Mouse (Mus musculus) kidney, embryonic 15.5 days (tissue): ENCODE results near the gene Stk11. TPM values are rescaled to one million over a fixed set of nuclear protein-coding genes. Genes with fewer than 3 reads are reported as not detected.

Source experiments
- ATAC-seq: fragments of 200-750 bp; cut with Nextera tagmentation; replicated peaks from 2 replicates; pipeline ENCODE4 v1.8.0; 2017; ENCODE audit warnings: moderate TSS enrichment; ENCODE audit not compliant: low FRiP score
- H3K27ac ChIP-seq: fragments of 300-500 bp; sonication (generic); 2 replicates; pipeline ENCODE4 v1.5.1; 2015; ENCODE audit warnings: mild to moderate bottlenecking, inconsistent platforms
- H3K27me3 ChIP-seq: fragments of 300-500 bp; sonication (generic); 2 replicates; pipeline ENCODE4 v1.6.1; 2015; ENCODE audit warnings: inconsistent platforms
- H3K36me3 ChIP-seq: fragments of 300-500 bp; sonication (generic); 2 replicates; pipeline ENCODE4 v1.6.1; 2015; ENCODE audit warnings: inconsistent platforms
- H3K4me1 ChIP-seq: fragments of 300-500 bp; sonication (generic); 2 replicates; pipeline ENCODE4 v1.6.1; 2015; ENCODE audit warnings: inconsistent platforms
- H3K4me2 ChIP-seq: fragments of 300-500 bp; sonication (generic); 2 replicates; pipeline ENCODE4 v1.6.1; 2015; ENCODE audit warnings: moderate library complexity, mild to moderate bottlenecking, inconsistent platforms
- H3K4me3 ChIP-seq: fragments of 300-500 bp; sonication (generic); replicated peaks from 2 replicates; pipeline ENCODE4 v1.5.1; 2015; ENCODE audit warnings: mild to moderate bottlenecking, inconsistent platforms
- H3K9ac ChIP-seq: fragments of 300-500 bp; sonication (generic); 2 replicates; pipeline ENCODE4 v1.6.1; 2015; ENCODE audit warnings: mild to moderate bottlenecking, inconsistent platforms
- H3K9me3 ChIP-seq: fragments of 300-500 bp; sonication (generic); replicated peaks from 2 replicates; pipeline ENCODE4 v1.6.1; 2016; ENCODE audit warnings: inconsistent platforms
- WGBS: fragments of 180-500 bp; shearing (Covaris S2); methylation state at CpG from one replicate; pipeline ENCODE4 v1.1.7; 2015; ENCODE audit warnings: mixed read lengths; 5-methylcytosine and 5-hydroxymethylcytosine counted together
- polyA plus RNA-seq: library from polyadenylated mRNA; unstranded; fragments of >200 nt; fragmentation: Nextera tagmentation; extraction: Ambion mirVana; gene quantifications from 2 replicates; pipeline ENCODE4 v1.2.1, GENCODE M21; 2015

The Stk11 gene
- polyA plus RNA-seq, 1 experiment from 2014 or later = 22.4 TPM

DNA sequence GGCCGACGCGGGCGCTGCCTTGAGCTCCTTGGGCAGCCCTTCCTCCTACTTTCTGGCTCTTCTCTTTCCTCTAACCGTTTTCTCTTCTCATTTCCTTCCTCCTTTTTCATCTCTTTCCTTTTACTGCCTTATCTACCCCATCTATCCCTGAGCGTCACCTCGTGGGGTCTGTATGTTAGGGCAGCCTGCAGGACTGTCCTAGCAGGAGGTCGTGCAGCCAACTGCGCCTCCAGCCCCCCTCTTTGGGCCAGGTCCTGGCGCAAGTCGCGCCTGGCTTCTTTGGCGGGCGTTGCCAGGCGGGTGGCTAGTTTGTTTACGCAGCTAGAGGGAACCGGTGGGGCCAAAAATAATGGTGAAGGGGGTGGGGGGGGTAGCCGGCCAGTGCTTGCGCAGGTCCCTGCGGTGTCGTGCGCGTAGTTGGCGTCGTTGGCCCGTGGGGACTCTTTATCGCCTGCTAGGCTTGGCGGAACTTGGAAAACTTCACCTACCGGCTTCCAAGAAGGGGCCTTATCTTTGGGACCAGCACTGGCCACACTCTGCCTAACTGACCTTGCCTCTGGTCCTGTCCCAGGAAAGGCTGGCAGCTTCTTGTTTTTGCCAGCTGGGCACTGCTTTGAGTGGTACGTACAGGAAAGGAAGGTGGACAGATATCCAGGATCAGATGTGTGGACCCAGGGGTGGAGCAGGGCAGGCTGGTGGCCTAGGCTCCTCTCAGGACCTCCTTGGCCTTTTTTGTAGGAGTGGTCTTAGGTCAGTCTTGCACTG lies 1.5 kb downstream of the Stk11 start:
- Histone ChIP-seq H3K4me1 (peaks cover 46% of the 10 kb centered on the region), H3K36me3 (peaks cover 43% of the 10 kb centered on the region), H3K9ac (peak overlapping the region; percentile 92), H3K27ac (peak overlapping the region; percentile 48; the same call in 1 of the 2 replicates), H3K9me3 (no peaks in the 10 kb centered on the region), H3K4me2 (peak overlapping the region; percentile 93), H3K4me3 (peak overlapping the region; percentile 74), H3K27me3 (no peaks in the 10 kb centered on the region)
- WGBS = 4% methylated on average over 30 of the region's 30 CpGs
- no peak for ATAC-seq

DNA sequence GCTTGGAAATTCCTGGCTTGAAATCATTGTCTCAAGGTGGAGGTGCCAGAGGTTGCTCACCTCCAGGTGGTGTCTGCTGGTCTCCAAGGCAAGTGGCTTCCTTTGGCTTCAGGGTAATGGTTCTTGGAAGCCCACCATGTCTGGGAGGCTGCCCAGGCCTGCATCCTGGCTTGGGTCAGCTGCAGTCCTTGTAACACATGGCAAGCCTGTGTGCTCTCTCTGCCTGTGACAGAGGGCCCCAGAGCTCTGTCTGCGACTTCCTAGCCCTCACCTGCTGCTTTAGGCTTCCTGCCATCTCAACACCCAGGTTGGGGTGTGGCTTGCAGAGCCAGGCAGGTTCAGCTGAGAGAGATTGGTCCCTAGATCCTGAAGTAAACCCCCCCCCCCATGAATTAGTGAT lies 2.1 kb downstream of the Stk11 start:
- peak overlapping the region; percentile 93 for H3K4me2 ChIP-seq
- 0 out of 2 replicates have a peak overlapping the region, but pooled peaks have one; percentile 48 for H3K27ac ChIP-seq
- 45% methylated on average over 1 of the region's 1 CpGs for WGBS
- H3K4me3 ChIP-seq = peak overlapping the region; percentile 74
- H3K36me3 ChIP-seq = peaks cover 49% of the 10 kb centered on the region
- no peak for ATAC-seq
- H3K9me3 ChIP-seq = no peaks in the 10 kb centered on the region
- H3K4me1 ChIP-seq = peaks cover 46% of the 10 kb centered on the region
- H3K9ac ChIP-seq = peak overlapping the region; percentile 92
- H3K27me3 ChIP-seq = no peaks in the 10 kb centered on the region

GRCm38 (mm10) chr10:80118552-80118951 lies 2.9 kb downstream of the Stk11 start:
- ATAC-seq = no peak
- peak overlapping the region; percentile 93 for H3K4me2 ChIP-seq
- H3K27me3 ChIP-seq = no peaks in the 10 kb centered on the region
- no peaks in the 10 kb centered on the region for H3K9me3 ChIP-seq
- 85% methylated on average over 6 of the region's 6 CpGs for WGBS
- H3K36me3 ChIP-seq = peaks cover 58% of the 10 kb centered on the region
- H3K27ac ChIP-seq = no peak overlapping the region
- H3K9ac ChIP-seq = peak overlapping the region; percentile 29; the same call in 1 of the 2 replicates
- peaks cover 46% of the 10 kb centered on the region for H3K4me1 ChIP-seq
- peak overlapping the region; percentile 74 for H3K4me3 ChIP-seq

DNA sequence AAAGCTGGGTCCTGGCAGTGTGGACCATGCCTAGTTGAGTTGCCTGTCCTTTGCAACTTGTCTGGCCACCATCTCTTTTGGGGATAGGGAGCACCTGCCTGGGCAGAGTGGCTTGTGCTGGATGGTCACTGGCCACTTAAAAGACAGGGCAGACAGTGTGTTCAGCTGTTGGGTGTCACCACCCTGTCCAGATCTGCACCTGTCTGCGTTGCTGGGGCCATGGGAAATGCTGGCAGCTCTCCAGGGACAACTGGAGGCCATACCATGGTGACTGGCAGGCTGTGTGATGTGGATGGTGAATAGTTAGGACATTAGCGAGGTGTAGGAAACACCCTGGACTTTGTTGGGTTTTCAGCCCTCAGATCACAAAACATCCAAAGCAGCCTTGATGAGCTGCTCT lies 4.5 kb downstream of the Stk11 start:
- peaks cover 35% of the 10 kb centered on the region for H3K4me1 ChIP-seq
- no peaks in the 10 kb centered on the region for H3K9me3 ChIP-seq
- no peaks in the 10 kb centered on the region for H3K27me3 ChIP-seq
- peaks cover 74% of the 10 kb centered on the region for H3K36me3 ChIP-seq
- WGBS = 77% methylated on average over 2 of the region's 2 CpGs
- no peak overlapping the region for H3K4me3 ChIP-seq
- no peak overlapping the region for H3K27ac ChIP-seq
- no peak overlapping the region for H3K4me2 ChIP-seq
- 0 out of 2 replicates have a peak overlapping the region, but pooled peaks have one; percentile 8 for H3K9ac ChIP-seq
- no peak for ATAC-seq

- Histone ChIP-seq H3K4me2 (no peak overlapping the region), H3K4me1 (peaks cover 33% of the 10 kb centered on the region), H3K27me3 (no peaks in the 10 kb centered on the region), H3K9ac (no peak overlapping the region), H3K4me3 (no peak overlapping the region), H3K27ac (no peak overlapping the region), H3K9me3 (no peaks in the 10 kb centered on the region), H3K36me3 (peaks cover 88% of the 10 kb centered on the region)
- WGBS = 69% methylated on average over 2 of the region's 2 CpGs
- no peak for ATAC-seq
Observed at GRCm38 (mm10) chr10:80121639-80122038, 6.0 kb downstream of the Stk11 start.

- Histone ChIP-seq H3K4me3 (no peak overlapping the region), H3K27ac (no peak overlapping the region), H3K36me3 (peaks cover 100% of the 10 kb centered on the region), H3K9me3 (no peaks in the 10 kb centered on the region), H3K9ac (no peak overlapping the region), H3K27me3 (no peaks in the 10 kb centered on the region), H3K4me2 (no peak overlapping the region), H3K4me1 (peaks cover 9% of the 10 kb centered on the region)
- no peak for ATAC-seq
- 88% methylated on average over 9 of the region's 9 CpGs for WGBS
Observed at GRCm38 (mm10) chr10:80123932-80124562, 8.4 kb downstream of the Stk11 start.

- Histone ChIP-seq H3K4me2 (no peak overlapping the region), H3K36me3 (peaks cover 100% of the 10 kb centered on the region)
- 92% methylated on average over 8 of the region's 8 CpGs for WGBS
Observed at GRCm38 (mm10) chr10:80127920-80128319, 12.3 kb downstream of the Stk11 start.

DNA sequence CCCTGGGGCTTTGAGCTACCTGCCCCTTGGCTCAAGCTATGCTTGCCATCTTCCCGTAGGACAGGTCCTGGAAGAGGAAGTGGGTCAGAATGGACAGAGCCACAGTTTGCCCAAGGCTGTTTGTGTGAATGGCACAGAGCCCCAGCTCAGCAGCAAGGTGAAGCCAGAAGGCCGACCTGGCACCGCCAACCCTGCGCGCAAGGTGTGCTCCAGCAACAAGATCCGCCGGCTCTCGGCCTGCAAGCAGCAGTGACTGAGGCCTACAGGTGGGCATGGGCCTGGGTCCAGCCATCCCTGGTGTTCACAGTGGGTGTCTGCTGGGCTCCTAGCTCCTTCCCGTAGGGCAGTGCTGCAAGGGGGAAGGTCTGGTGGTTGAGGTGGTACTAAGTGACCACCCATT lies 14.2 kb downstream of the Stk11 start:
- ATAC-seq = no peak
- Histone ChIP-seq H3K9ac (no peak overlapping the region), H3K4me2 (no peak overlapping the region), H3K36me3 (peaks cover 95% of the 10 kb centered on the region), H3K9me3 (no peaks in the 10 kb centered on the region), H3K27me3 (no peaks in the 10 kb centered on the region), H3K4me3 (no peak overlapping the region), H3K27ac (peak overlapping the region; percentile 49), H3K4me1 (peaks cover 38% of the 10 kb centered on the region)
- 89% methylated on average over 9 of the region's 9 CpGs for WGBS

More at GRCm38 (mm10) chr10:80127920-80128319, 12.3 kb downstream of the Stk11 start:
- Histone ChIP-seq H3K9ac (no peak overlapping the region), H3K27me3 (no peaks in the 10 kb centered on the region), H3K9me3 (no peaks in the 10 kb centered on the region), H3K27ac (no peak overlapping the region), H3K4me1 (peaks cover 34% of the 10 kb centered on the region), H3K4me3 (no peak overlapping the region)
- no peak for ATAC-seq

DNA sequence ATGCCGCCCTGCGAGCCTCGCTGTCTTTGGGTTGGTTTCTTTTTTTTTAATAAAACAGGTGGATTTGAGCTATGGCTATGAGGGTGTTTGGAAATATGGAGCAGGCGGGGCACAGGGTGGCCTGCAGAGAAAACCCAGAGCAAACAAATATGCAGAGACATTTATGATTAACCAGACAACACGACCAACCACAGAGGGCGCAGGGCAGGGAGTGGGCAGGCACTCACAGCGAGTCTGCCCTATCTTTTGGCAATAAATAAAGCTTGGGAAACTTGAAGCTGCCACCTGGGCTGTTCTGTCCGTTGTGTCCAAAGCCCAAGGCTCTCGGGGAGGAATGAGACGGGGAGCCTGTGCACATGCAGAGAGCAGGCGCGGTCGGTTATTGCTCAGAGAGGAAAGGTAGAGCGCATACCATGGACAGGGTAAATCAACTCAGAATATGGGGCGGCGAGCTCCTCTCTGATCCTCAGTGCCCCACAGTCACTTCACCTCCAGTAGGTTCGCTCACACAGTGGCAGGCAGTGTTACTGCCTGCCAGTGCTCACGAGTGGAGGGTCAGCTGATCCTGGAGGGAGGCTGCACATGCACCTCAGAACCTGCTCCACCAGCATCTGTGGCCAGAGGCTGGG lies 14.9 kb downstream of the Stk11 start:
- Histone ChIP-seq H3K27me3 (peaks cover 5% of the 10 kb centered on the region; the same call in 1 of the 2 replicates), H3K9ac (no peak overlapping the region), H3K36me3 (peaks cover 95% of the 10 kb centered on the region), H3K4me2 (no peak overlapping the region), H3K4me3 (no peak overlapping the region), H3K4me1 (peaks cover 38% of the 10 kb centered on the region), H3K27ac (peak overlapping the region; percentile 49), H3K9me3 (no peaks in the 10 kb centered on the region)
- no peak; the same call in 1 of the 2 replicates for ATAC-seq
- WGBS = 77% methylated on average over 18 of the region's 18 CpGs

- Histone ChIP-seq H3K27me3 (peaks cover 15% of the 10 kb centered on the region), H3K4me1 (peaks cover 43% of the 10 kb centered on the region), H3K4me3 (peak overlapping the region; percentile 17), H3K4me2 (peak overlapping the region; percentile 48), H3K36me3 (peaks cover 86% of the 10 kb centered on the region), H3K9me3 (no peaks in the 10 kb centered on the region), H3K27ac (peak overlapping the region; percentile 34; the same call in 1 of the 2 replicates), H3K9ac (peak overlapping the region; percentile 36; the same call in 1 of the 2 replicates)
- ATAC-seq = peak; percentile 30
- WGBS = 15% methylated on average over 55 of the region's 55 CpGs
Observed at GRCm38 (mm10) chr10:80131316-80131951, 15.8 kb downstream of the Stk11 start.

DNA sequence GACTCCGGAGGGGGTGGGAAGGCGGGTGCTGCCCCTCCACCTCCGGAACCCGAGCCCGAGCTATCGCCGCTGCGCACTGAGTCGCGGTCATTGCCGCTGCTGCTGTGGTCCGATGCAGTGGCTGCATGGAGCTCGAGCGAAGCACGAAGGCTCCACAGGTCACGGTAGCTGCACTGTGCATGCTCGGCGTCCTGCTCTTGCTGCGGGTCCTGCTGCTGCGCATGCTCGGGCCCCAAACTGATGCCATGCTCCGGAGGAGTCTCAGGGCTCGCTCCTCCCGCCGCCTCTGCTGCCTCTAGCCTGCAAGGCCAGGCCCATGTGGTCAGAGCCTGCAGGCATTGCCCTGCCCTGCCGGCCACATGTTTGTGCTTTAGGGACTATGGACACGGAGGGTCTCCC lies 16.3 kb downstream of the Stk11 start:
- Histone ChIP-seq H3K9ac (peak overlapping the region; percentile 36; the same call in 1 of the 2 replicates), H3K36me3 (peaks cover 81% of the 10 kb centered on the region), H3K4me2 (peak overlapping the region; percentile 48), H3K4me1 (peaks cover 49% of the 10 kb centered on the region), H3K9me3 (no peaks in the 10 kb centered on the region), H3K27ac (peak overlapping the region; percentile 34; the same call in 1 of the 2 replicates), H3K4me3 (peak overlapping the region; percentile 17; the same call in 1 of the 2 replicates), H3K27me3 (peaks cover 20% of the 10 kb centered on the region)
- 24% methylated on average over 27 of the region's 27 CpGs for WGBS
- peak; percentile 44 for ATAC-seq
